Mouse (Mus musculus) forebrain, embryonic 14.5 days (tissue): ENCODE measurements around the gene Gm11939. TPM values are rescaled to one million over a fixed set of nuclear protein-coding genes. Genes with fewer than 3 reads are reported as not detected.

ENCODE experiments used
- ATAC-seq: fragments of 200-750 bp; cut with Nextera tagmentation; 2 replicates; pipeline ENCODE4 v1.8.0; 2017; ENCODE audit warnings: mild to moderate bottlenecking, moderate library complexity
- DNase-seq: peaks from one replicate; pipeline ENCODE4 v3.0.0-alpha.2; 2015; ENCODE audit warnings: low spot score
- H3K27ac ChIP-seq: fragments of 300-500 bp; sonication (generic); 2 replicates; pipeline ENCODE4 v1.5.1; 2014; ENCODE audit warnings: low read depth, mild to moderate bottlenecking, control low read depth, low read length, moderate library complexity
- H3K27me3 ChIP-seq: fragments of 300-500 bp; sonication (generic); replicated peaks from 2 replicates; pipeline ENCODE4 v1.6.1; 2014; ENCODE audit warnings: low read length, control low read depth, mixed read lengths; ENCODE audit not compliant: control insufficient read depth, insufficient read depth
- H3K36me3 ChIP-seq: fragments of 300-500 bp; sonication (generic); 2 replicates; pipeline ENCODE4 v1.6.1; 2014; ENCODE audit warnings: low read length, control low read depth; ENCODE audit not compliant: control insufficient read depth, insufficient read depth
- H3K4me1 ChIP-seq: fragments of 300-500 bp; sonication (generic); 2 replicates; pipeline ENCODE4 v1.6.1; 2014; ENCODE audit warnings: antibody characterized with exemption, low read length, control low read depth; ENCODE audit not compliant: control insufficient read depth, insufficient read depth
- H3K4me2 ChIP-seq: fragments of 300-500 bp; sonication (generic); 2 replicates; pipeline ENCODE4 v1.6.1; 2014; ENCODE audit warnings: mild to moderate bottlenecking, control low read depth, low read length
- H3K4me3 ChIP-seq: fragments of 300-500 bp; sonication (generic); 2 replicates; pipeline ENCODE4 v1.5.1; 2014; ENCODE audit warnings: low read depth, low read length, control low read depth
- H3K9ac ChIP-seq: fragments of 300-500 bp; sonication (generic); 2 replicates; pipeline ENCODE4 v1.6.1; 2014; ENCODE audit warnings: mild to moderate bottlenecking, low read length, control low read depth, moderate library complexity
- H3K9me3 ChIP-seq: fragments of 300-500 bp; sonication (generic); replicated peaks from 2 replicates; pipeline ENCODE4 v1.6.1; 2016; ENCODE audit warnings: low read length, control low read depth, mixed read lengths; ENCODE audit not compliant: control insufficient read depth
- WGBS: fragments of 180-500 bp; shearing (Covaris S2); extraction: QIAGEN DNeasy Blood & Tissue Kit; methylation state at CpG from one replicate; pipeline ENCODE4 v1.1.7; 2014; 5-methylcytosine and 5-hydroxymethylcytosine counted together
- polyA plus RNA-seq: library from polyadenylated mRNA; unstranded; fragments of >200 nt; fragmentation: Nextera tagmentation; extraction: Ambion mirVana; gene quantifications from 2 replicates; pipeline ENCODE4 v1.2.1, GENCODE M21; 2014

Gm11939 gene
- polyA plus RNA-seq, 1 experiment from 2014 or later: not detected

DNA sequence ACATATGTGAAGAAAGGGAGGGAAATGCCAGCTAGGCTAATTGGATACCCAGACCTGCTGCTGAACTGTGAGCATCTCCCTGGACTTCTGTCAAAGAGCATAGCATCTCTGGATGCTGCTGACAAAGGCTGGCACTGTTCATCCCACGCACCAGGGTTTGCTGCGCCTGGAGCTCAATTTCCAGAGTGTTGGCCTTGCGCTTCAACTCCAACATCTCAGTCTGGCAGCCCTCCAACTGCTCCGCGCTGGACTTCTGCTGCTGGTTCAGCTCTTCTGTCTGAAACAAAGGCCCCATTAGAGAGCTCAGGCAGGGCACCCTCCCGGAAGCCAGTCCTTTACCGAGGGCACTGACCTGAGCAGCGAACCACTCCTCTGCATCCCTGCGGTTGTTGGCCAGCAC is 19.5 kb downstream of the Gm11939 start:
- Histone ChIP-seq H3K4me1 (0 out of 2 replicates have a peak, but pooled peaks cover 4% of the 10 kb centered on the region), H3K27ac (no peak overlapping the region), H3K27me3 (no peaks in the 10 kb centered on the region), H3K4me2 (no peak overlapping the region), H3K4me3 (no peak overlapping the region), H3K9ac (no peak overlapping the region), H3K9me3 (no peaks in the 10 kb centered on the region), H3K36me3 (no peaks in the 10 kb centered on the region)
- DNase-seq (peak; percentile 39), ATAC-seq (no peak)
- 39% methylated on average over 9 of the region's 9 CpGs for WGBS

- no peak for DNase-seq
- H3K27ac ChIP-seq: no peak within 1 kb of the TSS
- no peaks in the 10 kb centered on the region for H3K36me3 ChIP-seq
- H3K4me2 ChIP-seq: no peak within 1 kb of the TSS
- no peaks in the 10 kb centered on the region for H3K9me3 ChIP-seq
- ATAC-seq: no peak
- no peak within 1 kb of the TSS for H3K4me3 ChIP-seq
- no peaks in the 10 kb centered on the region for H3K27me3 ChIP-seq
- H3K4me1 ChIP-seq: no peaks in the 10 kb centered on the region
- no peak within 1 kb of the TSS for H3K9ac ChIP-seq
- WGBS: 88% methylated on average over 13 of the region's 13 CpGs
Measured at GRCm38 (mm10) chr11:99521288-99521860, 37.9 kb downstream of the Gm11939 start, which contains the start of gene Krt39. Gene Krt39, minus strand, starts transcription at chr11:99521338.

DNA sequence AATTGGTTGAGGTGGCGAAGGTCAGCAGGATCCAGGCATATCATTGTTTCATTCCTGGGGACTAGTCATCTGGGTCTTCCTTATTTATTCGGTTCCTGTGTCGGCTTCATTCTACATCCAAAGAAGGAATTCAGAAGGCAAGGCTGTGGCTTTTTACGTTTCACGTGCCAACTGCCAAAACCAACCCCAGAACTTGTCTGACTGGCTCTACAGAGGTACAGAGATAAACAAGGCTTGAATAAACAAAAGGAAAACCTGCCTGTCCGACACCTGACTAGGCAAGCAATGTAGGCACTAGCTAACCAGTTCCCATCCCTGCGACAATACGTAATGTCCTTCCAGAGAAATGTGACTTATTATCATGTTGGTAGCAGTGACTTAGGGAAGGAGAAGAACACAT is 45.2 kb downstream of the Gm11939 start:
- Histone ChIP-seq H3K9ac (no peak overlapping the region), H3K4me3 (no peak overlapping the region), H3K27ac (no peak overlapping the region), H3K4me1 (no peaks in the 10 kb centered on the region), H3K9me3 (no peaks in the 10 kb centered on the region), H3K27me3 (no peaks in the 10 kb centered on the region), H3K36me3 (no peaks in the 10 kb centered on the region), H3K4me2 (no peak overlapping the region)
- WGBS: 89% methylated on average over 8 of the region's 8 CpGs
- no peak for DNase-seq
- ATAC-seq: no peak

Other genes starting within 250 kb of the Gm11939 start
- 0.14 TPM in 1 of 2 replicates, not detected in the other for gene Krt25, start 236.5 kb downstream of the Gm11939 start, polyA plus RNA-seq
- not detected in 2 replicates for gene Krt26, start 221.5 kb downstream of the Gm11939 start, polyA plus RNA-seq
- not detected in 2 replicates for gene Krt27, start 208.4 kb downstream of the Gm11939 start, polyA plus RNA-seq
- 0.17 and 0.34 TPM in 2 replicates for gene Krt28, start 184.6 kb downstream of the Gm11939 start, polyA plus RNA-seq
- 30.9 and 33.3 TPM in 2 replicates for gene Krt10, start 170.1 kb downstream of the Gm11939 start, polyA plus RNA-seq
- 0.23 TPM in 1 of 2 replicates, not detected in the other for gene Krt12, start 137.2 kb downstream of the Gm11939 start, polyA plus RNA-seq
- not detected in 2 replicates for gene Krt20, start 121.3 kb downstream of the Gm11939 start, polyA plus RNA-seq
- gene Krt23, start 66.3 kb downstream of the Gm11939 start, polyA plus RNA-seq: 0.10 TPM in 1 of 2 replicates, not detected in the other
- gene Krt39, start 38.1 kb downstream of the Gm11939 start, polyA plus RNA-seq: not detected in 2 replicates
- not detected in 2 replicates for gene Krt40, start 16.3 kb downstream of the Gm11939 start, polyA plus RNA-seq
- gene Krtap3-3, start 8.6 kb downstream of the Gm11939 start, polyA plus RNA-seq: not detected in 2 replicates
- not detected in 2 replicates for gene Krtap3-2, start 2.6 kb downstream of the Gm11939 start, polyA plus RNA-seq
- not detected in 2 replicates for gene Krtap3-1, start 7.2 kb upstream of the Gm11939 start, polyA plus RNA-seq
- gene Krtap1-5, start 21.6 kb upstream of the Gm11939 start, polyA plus RNA-seq: not detected in 2 replicates
- gene Krtap1-4, start 24.2 kb upstream of the Gm11939 start, polyA plus RNA-seq: not detected in 2 replicates
- gene Krtap1-3, start 31.9 kb upstream of the Gm11939 start, polyA plus RNA-seq: not detected in 2 replicates
- gene Krtap9-3, start 38.6 kb upstream of the Gm11939 start, polyA plus RNA-seq: not detected in 2 replicates
- not detected in 2 replicates for gene Gm11938, start 43.8 kb upstream of the Gm11939 start, polyA plus RNA-seq
- not detected in 2 replicates for gene Gm11937, start 50.7 kb upstream of the Gm11939 start, polyA plus RNA-seq
- not detected in 2 replicates for gene Krtap2-4, start 55.4 kb upstream of the Gm11939 start, polyA plus RNA-seq
- gene Gm11562, start 61.0 kb upstream of the Gm11939 start, polyA plus RNA-seq: not detected in 2 replicates
- gene Krtap4-1, start 68.8 kb upstream of the Gm11939 start, polyA plus RNA-seq: not detected in 2 replicates
- not detected in 2 replicates for gene Krtap4-2, start 75.6 kb upstream of the Gm11939 start, polyA plus RNA-seq
- not detected in 2 replicates for gene Krtap4-7, start 84.6 kb upstream of the Gm11939 start, polyA plus RNA-seq
- gene Gm11555, start 90.8 kb upstream of the Gm11939 start, polyA plus RNA-seq: not detected in 2 replicates
- gene Gm11563, start 99.5 kb upstream of the Gm11939 start, polyA plus RNA-seq: not detected in 2 replicates
- gene Krtap4-6, start 106.5 kb upstream of the Gm11939 start, polyA plus RNA-seq: not detected in 2 replicates
- gene Gm14190, start 131.3 kb upstream of the Gm11939 start, polyA plus RNA-seq: not detected in 2 replicates
- gene Gm14180, start 174.8 kb upstream of the Gm11939 start, polyA plus RNA-seq: not detected in 2 replicates
- not detected in 2 replicates for gene Gm11595, start 213.4 kb upstream of the Gm11939 start, polyA plus RNA-seq
- not detected in 2 replicates for gene Krtap4-8, start 221.2 kb upstream of the Gm11939 start, polyA plus RNA-seq
- gene Krtap4-9, start 225.7 kb upstream of the Gm11939 start, polyA plus RNA-seq: not detected in 2 replicates
- gene Gm11596, start 234.0 kb upstream of the Gm11939 start, polyA plus RNA-seq: not detected in 2 replicates
- gene Gm11569, start 239.5 kb upstream of the Gm11939 start, polyA plus RNA-seq: not detected in 2 replicates
- gene Gm11554, start 245.0 kb upstream of the Gm11939 start, polyA plus RNA-seq: not detected in 2 replicates